Mouse (Mus musculus) lung, postnatal 14 days (tissue): ENCODE results near the gene Psmb2.

Experiments used
- DNase-seq: peaks from one replicate; pipeline ENCODE4 v3.0.0; 2021

Psmb2 gene

DNA sequence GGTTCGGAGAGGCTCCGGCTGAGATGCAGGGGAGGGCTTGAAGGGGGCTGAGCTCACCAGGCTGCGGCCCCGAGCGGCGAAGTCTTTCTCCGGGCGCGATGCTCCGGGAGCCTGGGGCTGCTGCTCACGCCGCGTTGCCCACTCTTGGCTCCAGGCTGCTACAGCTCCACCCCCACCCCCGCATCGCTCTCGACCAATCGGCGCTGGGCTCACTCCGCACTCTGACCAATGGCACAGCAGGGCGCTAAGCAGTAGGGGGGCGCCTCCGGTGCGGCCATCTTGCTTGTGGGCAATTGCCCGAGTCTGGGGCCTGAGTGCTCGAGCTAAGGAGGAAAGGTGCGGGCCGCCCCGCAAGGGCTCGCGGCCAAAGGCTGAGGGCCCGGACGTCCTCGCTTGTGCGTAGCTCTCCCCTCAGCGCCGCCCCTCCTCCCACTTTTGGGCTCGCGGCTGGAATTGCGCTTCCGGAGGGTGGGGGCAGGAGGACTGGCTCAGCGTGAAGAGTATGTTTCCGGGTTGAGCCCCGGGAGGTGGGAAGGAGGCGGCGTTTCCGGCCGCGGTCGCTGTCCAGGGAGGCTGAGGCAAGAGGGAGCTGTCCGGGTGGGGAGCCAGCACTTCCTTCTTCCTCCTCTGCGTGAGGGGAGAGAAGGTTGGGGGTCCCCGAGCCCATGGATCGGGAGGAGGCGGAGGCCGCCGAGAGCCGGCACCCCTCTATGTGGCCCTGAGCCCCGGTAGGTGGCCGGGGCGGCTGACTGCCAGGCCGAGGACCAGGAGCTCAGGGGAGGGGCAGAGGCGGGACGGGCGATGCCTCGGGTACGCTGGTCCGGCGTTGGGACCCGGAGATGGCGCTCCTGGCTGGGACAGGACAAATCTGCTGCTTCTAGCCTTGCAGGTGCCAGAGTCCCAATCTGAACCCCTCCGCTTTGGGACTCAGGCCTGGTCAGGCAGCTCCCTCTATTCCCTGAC lies 76.1 kb downstream of the Psmb2 start, which contains the start of the genes Ncdn and AU040320:
TSS of gene Ncdn (minus strand) at position 171 of the 963 bp plus-strand sequence.
TSS of gene AU040320 (plus strand) at position 277 of the 963 bp plus-strand sequence.
- peak; percentile 96 for DNase-seq

DNA sequence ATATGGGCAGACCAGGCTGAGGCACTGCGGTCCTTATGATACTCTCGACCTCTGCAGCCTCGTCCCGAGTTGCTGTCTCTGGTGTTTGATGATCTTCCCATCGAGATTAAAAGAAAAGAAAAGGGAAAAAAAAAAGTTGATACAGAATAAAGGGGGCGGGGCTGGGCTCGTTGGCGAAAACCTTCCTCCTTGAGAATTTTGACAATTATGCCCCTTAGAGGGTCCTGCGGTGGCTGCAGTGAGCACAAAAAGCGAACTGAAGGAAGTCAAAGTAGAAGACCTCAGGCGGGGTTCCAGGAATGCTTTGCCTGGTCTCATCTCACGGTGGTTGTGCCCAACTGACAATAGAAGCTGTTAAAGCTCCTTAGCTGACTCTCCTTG lies 76.8 kb downstream of the Psmb2 start:
- no peak for DNase-seq

DNA sequence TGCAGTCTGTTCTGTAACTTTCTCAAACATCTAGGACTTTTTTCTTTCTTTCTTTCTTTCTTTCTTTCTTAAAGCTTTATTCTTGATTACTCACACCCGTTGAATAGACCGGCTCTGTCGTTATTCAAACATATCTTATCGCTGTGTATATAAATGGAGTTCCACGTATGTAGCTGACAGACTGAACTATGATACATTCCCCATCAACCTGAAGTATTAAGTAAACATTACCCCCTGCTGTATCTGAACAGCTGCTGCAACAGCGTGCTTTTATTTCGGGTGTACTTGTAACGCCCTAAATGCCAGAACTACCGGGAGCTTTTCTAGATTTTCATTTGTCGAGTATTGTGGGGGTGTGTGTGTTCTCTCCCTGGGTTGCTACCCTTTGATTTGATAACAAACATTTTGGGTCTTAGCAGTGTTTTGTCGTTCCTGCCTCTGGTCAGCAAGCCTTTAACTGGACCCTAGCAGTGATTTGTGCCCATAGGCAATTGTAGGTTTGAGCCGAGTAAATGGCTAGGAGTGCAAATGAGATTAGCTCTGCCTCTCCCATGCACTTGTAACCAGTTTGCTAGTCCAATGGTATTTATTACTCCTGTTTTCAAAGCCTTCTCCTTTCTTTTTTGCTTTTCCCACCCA lies 77.4 kb downstream of the Psmb2 start:
- no peak for DNase-seq

DNA sequence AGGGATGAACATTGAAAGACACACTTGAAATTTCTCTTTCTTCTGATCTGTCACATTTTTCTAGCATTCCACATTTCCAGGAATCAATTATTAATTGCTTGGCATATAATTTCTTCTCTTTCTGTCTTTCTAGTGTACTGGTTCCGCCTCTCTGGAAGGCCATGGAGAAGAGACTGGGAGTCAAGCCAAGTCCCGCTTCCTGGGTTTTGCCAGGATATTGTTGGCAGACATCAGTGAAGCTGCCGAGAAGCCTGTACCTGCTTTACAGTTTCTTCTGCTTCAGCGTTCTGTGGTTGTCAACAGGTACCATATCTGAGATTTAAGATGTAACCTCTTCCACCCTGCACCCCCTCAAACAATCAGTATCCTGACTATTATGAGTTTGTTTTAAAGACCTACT lies 79.3 kb downstream of the Psmb2 start:
- peak; percentile 56 for DNase-seq

DNA sequence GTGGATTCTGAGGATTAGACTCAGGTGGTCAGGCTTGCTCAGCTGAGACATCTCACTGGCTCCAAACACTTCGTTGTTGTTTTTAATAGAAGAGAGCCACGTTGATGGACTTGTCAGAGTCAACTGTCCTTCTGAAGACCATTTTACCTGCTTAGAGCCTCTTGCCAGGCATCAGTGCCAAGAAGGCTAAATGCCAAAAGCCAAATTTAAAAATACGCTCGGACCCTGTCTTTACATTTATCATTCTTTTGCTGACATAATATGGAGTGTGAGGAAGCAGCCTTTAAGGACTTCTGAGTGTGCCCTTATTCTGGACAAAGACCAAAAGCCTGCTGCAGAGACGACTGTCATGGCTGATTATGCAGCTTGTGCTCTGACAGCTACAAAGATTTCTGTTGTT lies 80.9 kb downstream of the Psmb2 start:
- DNase-seq, result no peak
